In the genomic region with DNA sequence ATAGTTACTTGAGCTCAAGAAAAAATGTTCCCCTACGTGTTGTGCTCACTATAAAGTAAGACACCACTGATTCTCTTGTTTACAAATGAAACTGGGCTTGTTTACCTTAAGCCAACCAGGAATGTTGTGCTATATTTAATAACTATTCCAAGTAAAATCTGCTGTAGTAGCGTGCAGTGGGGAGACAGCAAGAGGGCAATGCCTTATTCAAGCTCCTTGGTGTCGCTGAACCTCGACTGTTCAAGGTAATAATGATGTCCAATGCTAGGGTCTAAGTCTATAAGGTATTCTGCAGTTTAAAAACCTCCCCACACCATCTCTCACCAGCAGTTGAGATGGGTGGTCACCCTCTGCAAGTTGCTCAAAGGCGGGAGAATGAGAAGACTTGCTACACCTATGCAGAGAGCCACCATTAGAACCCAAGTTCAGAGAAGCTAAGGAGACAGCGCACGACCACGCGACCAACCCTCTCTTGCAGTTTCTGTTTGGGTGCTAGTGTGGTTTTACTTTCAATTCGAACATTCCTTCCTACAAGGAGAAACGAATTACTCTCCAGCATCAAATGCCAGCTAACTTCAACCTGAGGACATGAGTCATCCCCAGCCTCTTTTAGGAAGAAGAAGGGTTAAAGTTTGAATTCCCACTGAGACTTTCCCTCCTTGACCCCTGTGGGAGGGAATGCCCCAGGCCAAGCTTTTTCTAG, we compare ENCODE assay signal across 9 mouse cellular contexts.
A peak's percentile ranks its signal among the peaks of the same experiment; 100 is the strongest.
DNase-seq lines count a peak whose midpoint lies in the region; ATAC-seq and TF ChIP-seq lines count a peak whose summit lies in the region.
"Had no signal": no experiment of that assay in that cellular context is flagged by ENCODE, and none has a peak within 500 bp of the region (broad histone marks: within the 10 kb centered on the region; RNA-seq: fewer than 3 reads in every experiment).

No protein-coding gene starts in this region.

- no peak overlapping the region for H3K4me3 ChIP-seq in kidney, postnatal 0 days (replicated peaks; ENCODE audit: low read depth, low read length)
- peak overlapping the region; percentile 24 for H3K4me3 ChIP-seq in C2C12 (ENCODE audit: insufficient read depth, poor library complexity, severe bottlenecking)
- no peak overlapping the region for H3K4me3 ChIP-seq in limb, embryonic 14.5 days (replicated peaks; ENCODE audit: low read length)
- no peak overlapping the region for H3K4me3 ChIP-seq in hindbrain, embryonic 14.5 days (replicated peaks; ENCODE audit: low read length)
- H3K4me3 ChIP-seq: liver, embryonic 12.5 days had no signal

- no peak for TF ChIP-seq POLR2A in limb, embryonic 14.5 days (IDR thresholded peaks at IDR 0.05; ENCODE audit: borderline replicate concordance, extremely low read depth, insufficient read depth, insufficient read length)

- peaks cover 87% of the 10 kb centered on the region for H3K79me2 ChIP-seq in C2C12 (ENCODE audit: control insufficient read depth, insufficient read depth)

- ATAC-seq in kidney, postnatal 0 days (replicated peaks; ENCODE audit: low FRiP score, low read depth) = no peak
- peak; percentile 46 for ATAC-seq in activated CD4-positive, CD25-positive, alpha-beta regulatory T cell, adult 4 months
- ATAC-seq in limb, embryonic 14.5 days (ENCODE audit: low FRiP score, low read depth) = no peak
- ATAC-seq in hindbrain, embryonic 14.5 days (ENCODE audit: low FRiP score) = no peak
- ATAC-seq: liver, embryonic 12.5 days had no signal

- H3K9me3 ChIP-seq in kidney, postnatal 0 days (replicated peaks; ENCODE audit: low read length) = no peaks in the 10 kb centered on the region
- no peaks in the 10 kb centered on the region for H3K9me3 ChIP-seq in limb, embryonic 14.5 days (ENCODE audit: control insufficient read depth, low read length)
- no peaks in the 10 kb centered on the region for H3K9me3 ChIP-seq in hindbrain, embryonic 14.5 days (ENCODE audit: control insufficient read depth, low read length)
- H3K9me3 ChIP-seq: liver, embryonic 12.5 days had no signal

- H3K36me3 ChIP-seq in kidney, postnatal 0 days (ENCODE audit: insufficient read depth, low read length) = no peaks in the 10 kb centered on the region
- H3K36me3 ChIP-seq in C2C12 (ENCODE audit: control insufficient read depth, insufficient read depth) = peaks cover 4% of the 10 kb centered on the region
- no peaks in the 10 kb centered on the region for H3K36me3 ChIP-seq in limb, embryonic 14.5 days (ENCODE audit: control insufficient read depth, insufficient read depth, low read length)
- no peaks in the 10 kb centered on the region for H3K36me3 ChIP-seq in hindbrain, embryonic 14.5 days (replicated peaks; ENCODE audit: control insufficient read depth, insufficient read depth)
- H3K36me3 ChIP-seq: liver, embryonic 12.5 days had no signal

- H3K9ac ChIP-seq in kidney, postnatal 0 days (ENCODE audit: low read depth, low read length) = no peak overlapping the region
- no peak overlapping the region for H3K9ac ChIP-seq in limb, embryonic 14.5 days (ENCODE audit: low read depth, low read length, severe bottlenecking)
- H3K9ac ChIP-seq in hindbrain, embryonic 14.5 days = no peak overlapping the region
- H3K9ac ChIP-seq: liver, embryonic 12.5 days had no signal

- peaks cover 26% of the 10 kb centered on the region for H3K4me1 ChIP-seq in kidney, postnatal 0 days (replicated peaks; ENCODE audit: insufficient read depth, low read length)
- H3K4me1 ChIP-seq in limb, embryonic 14.5 days (ENCODE audit: control insufficient read depth, insufficient read depth, low read length) = peaks cover 37% of the 10 kb centered on the region
- peaks cover 18% of the 10 kb centered on the region for H3K4me1 ChIP-seq in hindbrain, embryonic 14.5 days (replicated peaks; ENCODE audit: control insufficient read depth, insufficient read depth, low read length)

- H3K27me3 ChIP-seq in kidney, postnatal 0 days (ENCODE audit: insufficient read depth, low read length) = no peaks in the 10 kb centered on the region
- H3K27me3 ChIP-seq in C2C12 (ENCODE audit: control insufficient read depth, insufficient read depth, insufficient read length) = no peaks in the 10 kb centered on the region
- no peaks in the 10 kb centered on the region for H3K27me3 ChIP-seq in limb, embryonic 14.5 days (ENCODE audit: control insufficient read depth, insufficient read depth, low read length)
- no peaks in the 10 kb centered on the region for H3K27me3 ChIP-seq in hindbrain, embryonic 14.5 days (ENCODE audit: control insufficient read depth, insufficient read depth, low read length)
- H3K27me3 ChIP-seq: liver, embryonic 12.5 days had no signal

- peaks cover 22% of the 10 kb centered on the region for H3K79me3 ChIP-seq in C2C12 (ENCODE audit: low read depth)

- H3K4me2 ChIP-seq in kidney, postnatal 0 days (ENCODE audit: low read length) = peak overlapping the region; percentile 30
- peak overlapping the region; percentile 29 for H3K4me2 ChIP-seq in limb, embryonic 14.5 days (replicated peaks; ENCODE audit: low read depth, low read length, severe bottlenecking)
- H3K4me2 ChIP-seq in hindbrain, embryonic 14.5 days (replicated peaks) = no peak overlapping the region
- H3K4me2 ChIP-seq: liver, embryonic 12.5 days had no signal

- no peak for DNase-seq in kidney, postnatal 0 days (ENCODE audit: low spot score)
- no peak for DNase-seq in kidney, postnatal 4 days
- no peak for DNase-seq in limb, embryonic 14.5 days (ENCODE audit: low spot score)
- DNase-seq in hindbrain, embryonic 14.5 days (ENCODE audit: low spot score) = no peak
- no peak for DNase-seq in cerebellum, adult 8-10 months
- no peak for DNase-seq in MN1 (ENCODE audit: low spot score)

- no peak overlapping the region for H3K27ac ChIP-seq in kidney, postnatal 0 days
- peak overlapping the region; percentile 65 for H3K27ac ChIP-seq in limb, embryonic 14.5 days (replicated peaks; ENCODE audit: low read depth, low read length)
- H3K27ac ChIP-seq in hindbrain, embryonic 14.5 days = no peak overlapping the region
- H3K27ac ChIP-seq: liver, embryonic 12.5 days had no signal

- TF ChIP-seq CTCF in kidney, postnatal 0 days (IDR thresholded peaks at IDR 0.05; ENCODE audit: low read depth) = no peak
- TF ChIP-seq CTCF in C2C12 (IDR thresholded peaks at IDR 0.05; ENCODE audit: control insufficient read depth, insufficient read depth, insufficient read length) = no peak

- WGBS in kidney, postnatal 0 days = 78% methylated on average over 11 of the region's 11 CpGs
- WGBS in limb, embryonic 14.5 days = 77% methylated on average over 11 of the region's 11 CpGs
- WGBS in hindbrain, embryonic 14.5 days = 86% methylated on average over 11 of the region's 11 CpGs

- H3ac ChIP-seq in C2C12 (ENCODE audit: control insufficient read depth, insufficient read length, low read depth) = no peak overlapping the region

TF ChIP-seq in C2C12, 6 proteins besides CTCF, POLR2A, EP300 and RAD21:
- peak; percentile 29 for TF ChIP-seq MAX (IDR thresholded peaks at IDR 0.05)
- TF ChIP-seq MYOG (IDR thresholded peaks at IDR 0.05; ENCODE audit: control insufficient read depth, extremely low read depth, insufficient read length) = no peak
- TF ChIP-seq MYOD1 (IDR thresholded peaks at IDR 0.05; ENCODE audit: control insufficient read depth, insufficient read length, low read depth) = no peak
- TF ChIP-seq USF1 (IDR thresholded peaks at IDR 0.05; ENCODE audit: low read depth) = no peak
- TF ChIP-seq CEBPB (IDR thresholded peaks at IDR 0.05; ENCODE audit: low read depth) = no peak
TF ChIP-seq in C2C12: peak in this region for 1.
